Mouse (Mus musculus) midbrain, embryonic 11.5 days (tissue): ENCODE data around the gene Slirp. TPM values are rescaled to one million over a fixed set of nuclear protein-coding genes. Genes with fewer than 3 reads are reported as not detected.

Source experiments
- ATAC-seq: fragments of 200-750 bp; cut with Nextera tagmentation; 2 replicates; pipeline ENCODE4 v1.8.0; 2017; ENCODE audit warnings: moderate TSS enrichment, moderate library complexity; ENCODE audit not compliant: low FRiP score
- DNase-seq: peaks from one replicate; pipeline ENCODE4 v3.0.0; 2015; ENCODE audit warnings: low spot score; ENCODE audit errors: missing footprints
- H3K27ac ChIP-seq: fragments of 300-500 bp; sonication (generic); 2 replicates; pipeline ENCODE4 v1.5.1; 2014; ENCODE audit warnings: low read depth, low read length
- H3K27me3 ChIP-seq: fragments of 300-500 bp; sonication (generic); 2 replicates; pipeline ENCODE4 v1.6.1; 2014; ENCODE audit warnings: mild to moderate bottlenecking, low read length, moderate library complexity, mixed read lengths; ENCODE audit not compliant: control insufficient read depth, insufficient read depth
- H3K36me3 ChIP-seq: fragments of 300-500 bp; sonication (generic); 2 replicates; pipeline ENCODE4 v1.6.1; 2014; ENCODE audit warnings: mild to moderate bottlenecking, low read length, moderate library complexity, mixed read lengths; ENCODE audit not compliant: control insufficient read depth, insufficient read depth
- H3K4me1 ChIP-seq: fragments of 300-500 bp; sonication (generic); 2 replicates; pipeline ENCODE4 v1.6.1; 2014; ENCODE audit warnings: low read length; ENCODE audit not compliant: control insufficient read depth, insufficient read depth
- H3K4me2 ChIP-seq: fragments of 300-500 bp; sonication (generic); 2 replicates; pipeline ENCODE4 v1.6.1; 2014; ENCODE audit warnings: mild to moderate bottlenecking, moderate library complexity
- H3K4me3 ChIP-seq: fragments of 300-500 bp; sonication (generic); 2 replicates; pipeline ENCODE4 v1.5.1; 2014; ENCODE audit warnings: low read depth, low read length
- H3K9ac ChIP-seq: fragments of 300-500 bp; sonication (generic); 2 replicates; pipeline ENCODE4 v1.6.1; 2014; ENCODE audit warnings: low read length
- H3K9me3 ChIP-seq: fragments of 300-500 bp; sonication (generic); 2 replicates; pipeline ENCODE4 v1.6.1; 2016; ENCODE audit warnings: low read length; ENCODE audit not compliant: control insufficient read depth
- WGBS: fragments of 180-500 bp; shearing (Covaris S2); extraction: QIAGEN DNeasy Blood & Tissue Kit; methylation state at CpG from one replicate; pipeline ENCODE4 v1.1.7; 2014; 5-methylcytosine and 5-hydroxymethylcytosine counted together
- polyA plus RNA-seq: library from polyadenylated mRNA; unstranded; fragments of >200 nt; fragmentation: Nextera tagmentation; extraction: Ambion mirVana; gene quantifications from 2 replicates; pipeline ENCODE4 v1.2.1, GENCODE M21; 2014

Slirp gene
- polyA plus RNA-seq: 283 and 306 TPM in 2 replicates

- DNase-seq: peak; percentile 98
- Histone ChIP-seq H3K4me2 (peak within 1 kb of the TSS; percentile 66), H3K9me3 (no peaks in the 10 kb centered on the region), H3K36me3 (peaks cover 14% of the 10 kb centered on the region), H3K27me3 (no peaks in the 10 kb centered on the region), H3K9ac (peak within 1 kb of the TSS; percentile 96), H3K4me1 (peaks cover 11% of the 10 kb centered on the region), H3K4me3 (peak within 1 kb of the TSS; percentile 91), H3K27ac (peak within 1 kb of the TSS; percentile 74; the same call in 1 of the 2 replicates)
- under 1% methylated on average over 28 of the region's 28 CpGs for WGBS
- ATAC-seq: peak; percentile 95
These were observed at the start of gene Slirp, which contains the start of gene Alkbh1 for GRCm38 (mm10) chr12:87443700-87444122. Gene Slirp (plus strand): TSS chr12:87443896. Gene Alkbh1 (minus strand): TSS chr12:87444017.

- no peak overlapping the region for H3K27ac ChIP-seq
- no peaks in the 10 kb centered on the region for H3K9me3 ChIP-seq
- no peaks in the 10 kb centered on the region for H3K36me3 ChIP-seq
- no peak overlapping the region for H3K4me2 ChIP-seq
- ATAC-seq: no peak
- no peaks in the 10 kb centered on the region for H3K27me3 ChIP-seq
- H3K4me1 ChIP-seq: no peaks in the 10 kb centered on the region
- H3K9ac ChIP-seq: no peak overlapping the region
- no peak for DNase-seq
- WGBS: 90% methylated on average over 6 of the region's 6 CpGs
- H3K4me3 ChIP-seq: no peak overlapping the region
These were observed 49.4 kb upstream of the Slirp start for GRCm38 (mm10) chr12:87394316-87394715.

GRCm38 (mm10) chr12:87397126-87397525 lies 46.6 kb upstream of the Slirp start:
- no peak overlapping the region for H3K4me3 ChIP-seq

GRCm38 (mm10) chr12:87397811-87398417 lies 45.8 kb upstream of the Slirp start:
- Histone ChIP-seq H3K4me2 (no peak overlapping the region), H3K4me1 (no peaks in the 10 kb centered on the region), H3K9me3 (no peaks in the 10 kb centered on the region), H3K4me3 (no peak overlapping the region), H3K36me3 (no peaks in the 10 kb centered on the region), H3K27ac (no peak overlapping the region), H3K27me3 (no peaks in the 10 kb centered on the region), H3K9ac (no peak overlapping the region)
- ATAC-seq (no peak), DNase-seq (no peak)
- 74% methylated on average over 4 of the region's 4 CpGs for WGBS

More at GRCm38 (mm10) chr12:87397126-87397525, 46.6 kb upstream of the Slirp start:
- no peaks in the 10 kb centered on the region for H3K4me1 ChIP-seq
- no peak overlapping the region for H3K4me2 ChIP-seq
- H3K27me3 ChIP-seq: no peaks in the 10 kb centered on the region
- H3K9me3 ChIP-seq: no peaks in the 10 kb centered on the region
- H3K36me3 ChIP-seq: no peaks in the 10 kb centered on the region
- 86% methylated on average over 4 of the region's 4 CpGs for WGBS
- no peak overlapping the region for H3K27ac ChIP-seq
- no peak overlapping the region for H3K9ac ChIP-seq
- no peak for DNase-seq
- no peak for ATAC-seq

GRCm38 (mm10) chr12:87399119-87399819 lies 44.4 kb upstream of the Slirp start:
- H3K9me3 ChIP-seq: no peaks in the 10 kb centered on the region
- DNase-seq (no peak), ATAC-seq (no peak)
- no peaks in the 10 kb centered on the region for H3K27me3 ChIP-seq
- H3K4me1 ChIP-seq: no peaks in the 10 kb centered on the region
- no peak overlapping the region for H3K27ac ChIP-seq
- WGBS: 89% methylated on average over 10 of the region's 10 CpGs
- H3K4me3 ChIP-seq: no peak overlapping the region
- H3K9ac ChIP-seq: no peak overlapping the region
- H3K4me2 ChIP-seq: no peak overlapping the region
- H3K36me3 ChIP-seq: no peaks in the 10 kb centered on the region

- no peak for ATAC-seq
- H3K4me2 ChIP-seq: no peak overlapping the region
- DNase-seq: no peak
- H3K4me1 ChIP-seq: no peaks in the 10 kb centered on the region
- H3K36me3 ChIP-seq: no peaks in the 10 kb centered on the region
- WGBS: 65% methylated on average over 6 of the region's 6 CpGs
- H3K27me3 ChIP-seq: no peaks in the 10 kb centered on the region
- no peaks in the 10 kb centered on the region for H3K9me3 ChIP-seq
- H3K27ac ChIP-seq: no peak overlapping the region
- H3K9ac ChIP-seq: no peak overlapping the region
- H3K4me3 ChIP-seq: no peak overlapping the region
These were observed 41.8 kb upstream of the Slirp start for GRCm38 (mm10) chr12:87401883-87402282.

GRCm38 (mm10) chr12:87405165-87405564 lies 38.5 kb upstream of the Slirp start:
- no peak overlapping the region for H3K27ac ChIP-seq
- H3K9ac ChIP-seq: no peak overlapping the region
- H3K9me3 ChIP-seq: no peaks in the 10 kb centered on the region
- H3K27me3 ChIP-seq: no peaks in the 10 kb centered on the region
- no peak for ATAC-seq
- no peaks in the 10 kb centered on the region for H3K4me1 ChIP-seq
- DNase-seq: no peak
- 87% methylated on average over 4 of the region's 4 CpGs for WGBS
- no peaks in the 10 kb centered on the region for H3K36me3 ChIP-seq
- H3K4me3 ChIP-seq: no peak overlapping the region
- H3K4me2 ChIP-seq: no peak overlapping the region

- DNase-seq (no peak), ATAC-seq (no peak)
- Histone ChIP-seq H3K4me1 (no peaks in the 10 kb centered on the region), H3K27me3 (no peaks in the 10 kb centered on the region), H3K9me3 (no peaks in the 10 kb centered on the region), H3K4me3 (no peak overlapping the region), H3K27ac (no peak overlapping the region), H3K4me2 (no peak overlapping the region), H3K36me3 (no peaks in the 10 kb centered on the region), H3K9ac (no peak overlapping the region)
- WGBS: 76% methylated on average over 3 of the region's 3 CpGs
These were observed 38.0 kb upstream of the Slirp start for GRCm38 (mm10) chr12:87405721-87406120.

- no peaks in the 10 kb centered on the region for H3K9me3 ChIP-seq
- no peak overlapping the region for H3K27ac ChIP-seq
- DNase-seq: no peak
- 48% methylated on average over 21 of the region's 21 CpGs for WGBS
- H3K4me2 ChIP-seq: no peak overlapping the region
- H3K4me3 ChIP-seq: no peak overlapping the region
- no peaks in the 10 kb centered on the region for H3K36me3 ChIP-seq
- H3K9ac ChIP-seq: no peak overlapping the region
- ATAC-seq: no peak
- no peaks in the 10 kb centered on the region for H3K27me3 ChIP-seq
- H3K4me1 ChIP-seq: no peaks in the 10 kb centered on the region
These were observed 35.7 kb upstream of the Slirp start for GRCm38 (mm10) chr12:87407869-87408605.
